Mouse (Mus musculus) brain, adult 2 months (tissue): ENCODE data around the gene Atg5.

ENCODE experiments used
- DNase-seq: peaks from one replicate; pipeline ENCODE4 v3.0.0; 2011; ENCODE audit warnings: low read depth, low spot score

The Atg5 gene

DNA sequence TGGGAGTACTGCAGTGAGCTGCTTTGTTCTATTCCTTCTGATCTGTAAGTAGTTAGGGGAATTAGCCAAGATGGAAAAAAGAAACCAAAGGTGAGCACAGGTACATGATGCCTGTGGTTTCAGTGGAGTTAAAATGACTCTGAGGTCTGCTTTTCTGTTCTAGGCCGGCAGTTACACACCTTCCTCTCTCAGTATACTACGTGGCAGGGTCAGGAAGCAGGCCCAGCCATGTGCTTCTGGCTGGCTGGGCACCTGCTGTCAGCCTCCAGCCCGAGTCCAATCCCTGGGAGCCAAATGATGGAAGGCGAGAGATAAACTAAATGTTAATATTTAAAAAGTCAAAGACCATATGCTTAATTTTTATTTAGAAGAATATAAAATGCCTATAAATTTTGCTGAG lies 85.3 kb downstream of the Atg5 start:
- DNase-seq = no peak

DNA sequence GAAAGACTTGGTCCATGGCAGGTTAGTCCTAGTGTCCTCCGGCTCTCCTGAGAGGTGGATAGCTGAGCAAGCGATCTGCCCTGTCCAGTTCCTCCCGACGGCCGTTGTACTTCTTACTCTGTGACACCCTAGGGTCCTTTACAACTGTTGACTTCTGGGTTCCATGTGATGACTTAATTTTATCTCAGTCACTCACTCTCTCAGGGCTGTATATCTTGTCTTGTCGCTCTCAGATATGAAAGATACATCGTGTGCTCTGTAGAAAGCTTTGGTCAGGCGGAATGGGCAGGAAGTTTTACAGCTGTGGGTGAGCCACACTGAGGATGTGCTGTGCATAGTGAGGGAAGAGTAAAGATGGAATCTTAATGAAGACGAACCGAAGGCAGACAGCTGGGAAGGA lies 86.2 kb downstream of the Atg5 start:
- no peak for DNase-seq

DNA sequence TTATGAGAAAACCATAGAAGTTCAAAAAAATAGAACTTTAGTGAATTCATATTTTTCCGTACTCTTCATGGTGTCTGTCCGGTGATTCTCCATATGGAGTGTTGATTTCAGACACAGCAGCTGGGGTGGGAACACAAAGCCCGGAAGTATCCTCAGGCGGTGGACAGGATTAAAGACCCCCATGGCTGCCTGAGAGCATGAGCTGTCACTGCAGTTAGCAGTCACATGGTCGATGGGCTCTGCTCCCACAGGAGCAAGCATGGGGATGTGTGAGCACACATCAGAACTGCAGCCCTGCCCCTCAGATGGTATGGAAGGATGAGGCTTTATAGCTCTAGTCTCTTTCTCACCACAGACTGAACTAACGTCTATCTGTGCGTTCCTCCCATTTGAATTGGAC lies 87.1 kb downstream of the Atg5 start:
- DNase-seq = no peak

- DNase-seq = no peak
These were observed 88.5 kb downstream of the Atg5 start for GRCm38 (mm10) chr10:44356625-44357024.

DNA sequence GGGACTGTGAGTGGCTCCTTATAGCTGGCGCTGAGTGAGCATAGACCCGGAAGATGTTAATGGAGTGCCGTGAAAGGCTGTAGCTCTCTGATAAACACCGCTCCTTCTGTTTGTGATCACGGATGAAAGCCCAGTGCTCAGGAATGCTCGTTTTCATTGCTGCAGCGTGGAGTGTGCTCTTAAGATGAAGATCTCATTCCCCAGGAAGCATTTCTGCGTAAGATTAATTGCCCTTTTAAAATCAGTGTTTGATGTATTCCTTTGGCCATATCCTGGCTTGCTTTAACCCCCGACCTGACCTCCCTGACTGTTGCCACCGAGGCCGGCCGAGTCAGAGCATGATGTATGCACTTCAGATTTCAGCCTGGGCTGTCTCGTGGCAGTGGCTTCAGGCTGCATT lies 89.2 kb downstream of the Atg5 start:
- DNase-seq = no peak

DNA sequence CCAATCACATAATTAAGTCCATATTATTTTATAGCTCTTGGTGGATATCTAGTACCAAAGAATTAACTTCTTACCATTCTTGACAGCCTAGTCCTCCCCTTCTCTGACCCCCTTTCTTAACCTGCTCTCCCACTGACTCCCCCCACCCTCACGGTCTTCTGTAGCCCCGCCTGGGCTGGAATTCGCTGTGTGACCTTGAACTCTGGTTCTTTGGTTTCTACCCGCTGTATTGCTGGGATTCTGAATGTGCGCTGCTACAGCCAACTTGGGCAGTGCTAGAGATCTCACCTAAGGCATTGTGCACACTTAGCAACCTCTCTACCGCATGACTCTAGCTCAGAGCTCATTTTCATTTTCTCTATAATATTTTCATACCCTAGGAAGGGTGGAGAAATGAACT lies 90.7 kb downstream of the Atg5 start:
- DNase-seq = no peak

DNA sequence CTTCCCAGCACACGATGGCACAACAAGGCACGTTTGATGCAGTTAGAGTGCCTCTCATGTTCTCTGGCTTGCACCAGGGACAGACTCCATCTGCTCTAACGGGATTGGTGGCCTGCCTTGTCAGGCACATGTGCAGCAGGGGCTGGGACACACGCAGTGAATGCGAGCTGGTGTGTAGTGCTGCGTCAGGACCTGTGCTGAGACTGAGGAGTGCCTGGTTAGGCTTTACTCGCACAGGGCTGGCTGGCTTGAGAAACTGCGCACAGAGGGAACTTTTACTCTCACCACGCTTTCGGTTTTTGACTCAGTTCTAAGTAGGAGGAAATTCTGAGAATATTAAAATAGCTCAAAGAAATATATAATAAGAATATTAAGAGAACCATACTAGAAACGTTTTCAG lies 92.5 kb downstream of the Atg5 start:
- DNase-seq = peak; percentile 30

DNA sequence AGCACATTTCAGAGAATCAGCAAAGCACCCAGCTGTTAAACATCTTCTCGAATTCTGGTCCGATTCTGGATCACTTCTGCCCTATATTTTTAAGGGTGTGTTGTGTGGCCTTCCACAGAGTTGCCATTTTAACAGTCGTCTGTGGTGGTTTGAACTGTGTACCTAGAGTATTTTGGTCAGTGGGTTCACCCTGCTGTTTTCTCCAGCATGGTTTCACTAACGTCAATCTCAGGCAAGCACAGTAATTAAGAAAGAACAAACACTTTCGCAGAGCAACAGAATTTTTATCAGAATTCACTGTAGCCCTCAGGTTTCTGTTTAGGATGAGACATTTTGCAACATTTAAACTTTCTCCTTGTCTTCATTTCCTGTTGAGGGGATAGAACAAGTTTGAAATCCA lies 94.3 kb downstream of the Atg5 start:
- no peak for DNase-seq

DNA sequence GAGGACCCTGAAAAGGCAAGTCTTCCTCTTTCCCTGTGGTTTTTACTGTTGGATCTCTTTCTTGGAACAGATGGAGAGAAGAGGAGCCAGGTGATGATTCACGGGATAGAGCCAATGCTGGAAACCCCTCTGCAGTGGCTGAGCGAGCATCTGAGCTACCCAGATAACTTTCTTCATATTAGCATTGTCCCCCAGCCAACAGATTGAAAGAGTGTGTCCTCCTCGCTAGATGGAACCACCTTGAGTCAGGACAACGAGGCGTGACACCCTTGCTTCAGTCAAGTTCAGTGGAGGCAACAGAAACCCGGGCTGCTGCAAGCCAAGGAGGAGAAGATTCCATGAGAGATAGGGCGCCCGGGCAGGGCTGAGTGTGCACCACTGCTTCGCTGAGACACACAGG lies 94.7 kb downstream of the Atg5 start:
- peak; percentile 78 for DNase-seq

DNA sequence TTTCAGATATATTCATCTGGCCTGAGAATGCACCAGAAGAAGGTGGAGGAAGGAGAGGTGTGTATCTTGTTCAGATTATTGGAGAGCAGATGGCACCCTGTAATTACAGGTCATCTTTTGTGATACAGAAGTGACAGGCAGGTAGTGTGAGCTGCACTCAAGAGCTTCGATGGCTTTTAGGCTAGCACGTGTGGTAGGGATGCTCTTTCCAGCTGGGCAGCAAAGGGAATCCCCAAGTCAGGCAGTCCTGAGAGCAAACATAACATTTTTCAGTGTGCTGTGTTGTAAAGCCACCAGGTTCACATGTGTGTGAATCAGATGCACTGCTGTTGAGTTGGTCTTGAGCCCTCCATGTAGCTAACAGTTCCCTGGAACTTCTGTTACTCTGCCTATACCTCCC lies 98.0 kb downstream of the Atg5 start:
- no peak for DNase-seq

DNA sequence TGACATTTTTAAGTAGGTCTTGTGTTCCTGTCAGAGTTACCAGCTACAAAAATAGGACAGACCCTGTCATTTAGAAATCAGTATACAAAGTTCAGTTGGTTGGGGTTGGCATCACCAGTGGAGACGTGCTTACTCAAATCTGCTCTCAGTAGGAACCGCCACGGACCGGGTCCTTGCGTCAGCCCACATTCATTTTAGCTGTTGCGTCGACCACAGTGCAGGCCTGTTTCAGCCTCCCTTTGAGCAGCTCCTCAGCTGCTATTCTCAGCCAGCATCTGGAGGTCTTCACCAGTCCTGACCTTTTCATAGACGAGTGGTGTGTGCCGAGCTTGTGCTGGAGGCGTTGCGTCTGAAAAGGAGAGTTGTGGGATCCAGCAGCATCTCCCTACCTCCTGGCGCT lies 98.9 kb downstream of the Atg5 start:
- no peak for DNase-seq

DNA sequence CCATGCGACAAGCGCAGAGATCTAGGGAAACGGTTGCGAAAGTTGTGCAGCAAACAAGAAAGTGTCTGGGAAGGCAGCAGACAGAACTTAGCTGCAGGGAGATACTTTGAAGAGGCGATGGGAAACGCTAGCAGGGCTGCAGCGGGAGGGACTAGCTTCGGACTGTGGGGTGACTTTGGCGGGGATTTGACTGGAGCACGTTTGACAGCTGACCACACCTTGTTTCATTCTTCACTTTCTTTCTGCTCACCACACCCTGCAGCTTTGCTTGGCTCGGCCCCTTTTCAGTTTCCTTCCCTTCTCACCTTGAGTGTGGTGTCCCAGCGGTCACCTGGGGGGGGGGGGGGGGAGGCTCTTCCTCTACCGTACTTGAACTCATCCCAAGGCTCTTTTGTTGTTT lies 100.4 kb downstream of the Atg5 start:
- DNase-seq = no peak

- DNase-seq = no peak
These were observed 102.5 kb downstream of the Atg5 start for GRCm38 (mm10) chr10:44370666-44371065.

DNA sequence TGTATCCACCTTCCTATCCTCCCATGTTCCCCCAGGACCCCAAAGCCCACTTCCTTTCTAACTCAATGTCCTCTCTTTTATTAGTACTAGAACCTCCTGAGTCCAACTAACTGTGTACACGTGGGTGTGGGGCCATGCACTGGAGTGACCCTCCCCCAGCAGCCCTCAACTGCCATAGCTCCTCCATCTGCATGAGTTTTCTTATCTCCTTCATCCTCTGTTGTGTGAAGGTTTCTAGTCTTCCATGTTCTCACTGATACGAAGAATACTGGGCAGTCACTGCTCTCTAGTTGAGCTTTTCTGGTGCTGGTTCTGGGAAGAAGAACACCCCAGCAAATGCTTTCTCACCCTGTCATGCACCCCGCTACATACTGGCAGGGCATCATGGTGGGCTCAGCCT lies 104.1 kb downstream of the Atg5 start:
- no peak for DNase-seq

- DNase-seq = no peak
These were observed 106.5 kb downstream of the Atg5 start for GRCm38 (mm10) chr10:44374678-44375077.

DNA sequence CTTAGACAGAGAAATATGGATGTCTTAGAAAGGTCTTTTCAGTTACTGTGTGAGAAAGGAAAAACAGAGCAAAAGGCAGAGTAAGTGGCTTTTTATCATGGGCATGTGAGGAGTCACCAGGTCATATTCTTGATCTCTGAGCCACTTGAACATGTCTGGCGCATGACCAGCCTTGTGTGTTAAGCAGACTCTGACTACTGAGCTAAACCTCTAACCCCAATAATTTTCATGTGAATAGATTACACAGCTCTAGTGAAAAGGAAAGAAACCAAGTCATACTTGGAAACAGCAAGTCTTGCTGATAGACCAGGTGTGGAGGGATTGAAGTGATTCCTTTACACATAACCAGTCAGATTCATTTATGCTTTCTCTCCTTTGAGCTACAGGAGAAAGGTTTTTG lies 107.3 kb downstream of the Atg5 start:
- DNase-seq = no peak

DNA sequence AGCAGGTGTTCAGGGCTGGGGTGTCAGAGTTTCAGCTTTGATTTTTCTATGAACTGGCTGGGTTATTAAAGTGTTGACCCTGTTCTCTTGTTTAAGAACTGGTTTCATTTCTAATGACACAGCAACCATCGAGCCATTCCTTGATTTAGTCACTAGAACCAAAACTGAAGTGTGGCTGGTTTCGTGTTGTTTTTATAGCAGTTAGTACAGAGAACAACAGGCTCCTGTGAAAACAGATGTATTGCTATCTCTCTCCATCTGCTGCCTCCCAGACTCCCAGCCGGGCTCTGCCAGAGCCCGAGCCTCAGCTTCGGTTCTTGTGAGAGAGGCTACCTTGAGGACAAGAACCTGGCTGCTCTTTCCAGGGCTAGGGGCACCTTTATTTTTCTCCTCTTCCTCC lies 109.7 kb downstream of the Atg5 start:
- peak; percentile 79 for DNase-seq

DNA sequence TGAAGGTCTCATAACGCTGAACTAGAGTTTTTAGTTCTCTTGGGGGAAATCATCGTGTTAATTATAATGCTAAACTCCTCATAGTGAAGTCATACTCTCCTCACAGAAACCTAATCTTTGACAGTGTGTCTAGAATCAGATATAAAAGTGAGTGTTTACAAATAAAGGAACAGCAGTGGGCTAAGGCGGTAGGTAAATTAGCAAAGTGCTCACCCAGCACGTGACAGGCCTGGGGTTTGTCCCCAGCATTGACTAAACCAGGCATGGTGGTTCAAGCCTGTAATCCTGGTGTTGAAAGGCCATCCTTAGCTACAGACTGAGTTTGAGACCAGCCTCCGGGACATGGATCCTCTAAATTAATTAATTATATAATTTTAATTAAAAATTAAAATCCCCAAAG lies 110.2 kb downstream of the Atg5 start:
- DNase-seq = no peak

GRCm38 (mm10) chr10:44380476-44381208 lies 112.5 kb downstream of the Atg5 start:
- peak; percentile 76 for DNase-seq

- peak; percentile 88 for DNase-seq
These were observed 113.2 kb downstream of the Atg5 start for GRCm38 (mm10) chr10:44381397-44381796.

GRCm38 (mm10) chr10:44381948-44382347 lies 113.8 kb downstream of the Atg5 start:
- DNase-seq = no peak

- DNase-seq = no peak
These were observed 115.1 kb downstream of the Atg5 start for GRCm38 (mm10) chr10:44383213-44383612.

GRCm38 (mm10) chr10:44385227-44385626 lies 117.1 kb downstream of the Atg5 start:
- DNase-seq = no peak

- DNase-seq = peak; percentile 27
These were observed 120.6 kb downstream of the Atg5 start for GRCm38 (mm10) chr10:44388706-44389233.
